Mouse (Mus musculus) myocyte (in vitro differentiated cells): ENCODE measurements at regions not wholly inside any gene's neighbourhood (a gene's known extent, or its start where the extent isn't known, plus 50 kb on each side); places are given as distances from the start of the nearest gene placed in this dataset.
A peak's percentile ranks its signal among the peaks of the same experiment; 100 is the strongest.

ENCODE experiments used
- H3K27me3 ChIP-seq: one replicate; pipeline ENCODE4 v1.6.1; 2011; ENCODE audit not compliant: control insufficient read depth, insufficient read depth, insufficient read length
- H3K36me3 ChIP-seq: one replicate; pipeline ENCODE4 v1.6.1; 2011; ENCODE audit not compliant: control insufficient read depth, insufficient read depth
- H3K4me2 ChIP-seq: one replicate; pipeline ENCODE4 v1.6.1; 2011; ENCODE audit warnings: low read depth, control low read depth
- H3K4me3 ChIP-seq: one replicate; pipeline ENCODE4 v1.5.1; 2011; ENCODE audit warnings: mild to moderate bottlenecking, control low read depth, moderate library complexity
- H3K79me2 ChIP-seq: one replicate; pipeline ENCODE4 v1.6.1; 2011; ENCODE audit not compliant: control insufficient read depth, insufficient read depth
- H3ac ChIP-seq: one replicate; pipeline ENCODE4 v1.6.1; 2011; ENCODE audit not compliant: control insufficient read depth, insufficient read length
- CEBPB ChIP-seq: IDR thresholded peaks from 2 replicates; pipeline ENCODE4 v1.6.1; 2011; ENCODE audit warnings: mild to moderate bottlenecking, moderate library complexity; ENCODE audit not compliant: poor library complexity, insufficient read depth, severe bottlenecking
- E2F4 ChIP-seq: IDR thresholded peaks from one replicate; pipeline ENCODE4 v1.6.1; 2011; ENCODE audit warnings: mild to moderate bottlenecking, control low read depth, moderate library complexity; ENCODE audit not compliant: insufficient read depth
- MAX ChIP-seq: IDR thresholded peaks from one replicate; pipeline ENCODE4 v1.6.1; 2011; ENCODE audit warnings: low read depth, mild to moderate bottlenecking, control low read depth
- MYOD1 ChIP-seq, 3 experiments: IDR thresholded peaks; one replicate each; pipeline ENCODE4 v1.6.1; 2011; ENCODE audit warnings: control low read depth in 2 of 3, low read depth in 2 of 3, mild to moderate bottlenecking in 2 of 3, moderate library complexity in 1 of 3; ENCODE audit not compliant: insufficient read length in 2 of 3, control insufficient read depth in 1 of 3
- MYOG ChIP-seq, 3 experiments: IDR thresholded peaks; one replicate each; pipeline ENCODE4 v1.6.1; 2011; ENCODE audit warnings: control low read depth in 2 of 3, low read depth in 2 of 3, mild to moderate bottlenecking in 2 of 3; ENCODE audit not compliant: insufficient read length in 2 of 3, control insufficient read depth in 1 of 3, insufficient read depth in 1 of 3
- POLR2A ChIP-seq: IDR thresholded peaks from one replicate; pipeline ENCODE4 v1.6.1; 2011; ENCODE audit warnings: low read depth, mild to moderate bottlenecking, control low read depth, moderate library complexity; ENCODE audit not compliant: insufficient read length
- POLR2AphosphoS2 ChIP-seq: IDR thresholded peaks from one replicate; pipeline ENCODE4 v1.6.1; 2011; ENCODE audit warnings: low read depth, control low read depth; ENCODE audit not compliant: insufficient read length
- REST ChIP-seq: IDR thresholded peaks from one replicate; pipeline ENCODE4 v1.6.1; 2011; ENCODE audit warnings: mild to moderate bottlenecking, control low read depth, moderate library complexity; ENCODE audit not compliant: insufficient read depth, insufficient read length
- SRF ChIP-seq: IDR thresholded peaks from one replicate; pipeline ENCODE4 v1.6.1; 2011; ENCODE audit warnings: low read depth; ENCODE audit not compliant: control insufficient read depth, insufficient read length
- TCF12 ChIP-seq: IDR thresholded peaks from one replicate; pipeline ENCODE4 v1.6.1; 2011; ENCODE audit warnings: mild to moderate bottlenecking, control low read depth; ENCODE audit not compliant: poor library complexity, insufficient read depth, severe bottlenecking
- TCF3 ChIP-seq: IDR thresholded peaks from one replicate; pipeline ENCODE4 v1.6.1; 2011; ENCODE audit warnings: low read depth, control low read depth; ENCODE audit not compliant: insufficient read length
- USF1 ChIP-seq: IDR thresholded peaks from one replicate; pipeline ENCODE4 v1.6.1; 2011; ENCODE audit warnings: low read depth, mild to moderate bottlenecking, control low read depth, moderate library complexity

- H3K36me3 ChIP-seq: no peaks in the 10 kb centered on the region
- no peak overlapping the region for H3ac ChIP-seq
- H3K4me3 ChIP-seq: no peak overlapping the region
- TF ChIP-seq TCF12: no peak
- TF ChIP-seq REST: no peak
- no peak for TF ChIP-seq SRF
- TF ChIP-seq MAX: no peak
- no peak for TF ChIP-seq E2F4
- TF ChIP-seq MYOD1 (IDR thresholded peaks at IDR 0.05; ENCODE audit: control insufficient read depth in 1 of 3, insufficient read length in 2 of 3, low read depth in 2 of 3): no peak
- TF ChIP-seq POLR2A: no peak
- no peak for TF ChIP-seq TCF3
- no peak for TF ChIP-seq CEBPB
- TF ChIP-seq POLR2AphosphoS2: no peak
- no peak for TF ChIP-seq MYOG (IDR thresholded peaks at IDR 0.05; ENCODE audit: control insufficient read depth in 1 of 3, insufficient read depth in 1 of 3, insufficient read length in 2 of 3, low read depth in 2 of 3)
- TF ChIP-seq USF1: no peak
- no peaks in the 10 kb centered on the region for H3K27me3 ChIP-seq
- H3K79me2 ChIP-seq: no peaks in the 10 kb centered on the region
- H3K4me2 ChIP-seq: no peak overlapping the region
These were observed 61.6 kb upstream of the Sesn3 start for GRCm38 (mm10) chr9:14213283-14213682.

- Histone ChIP-seq H3K4me3 (no peak overlapping the region), H3ac (no peak overlapping the region), H3K36me3 (no peaks in the 10 kb centered on the region), H3K4me2 (no peak overlapping the region), H3K79me2 (no peaks in the 10 kb centered on the region), H3K27me3 (no peaks in the 10 kb centered on the region)
- TF ChIP-seq REST: no peak
- peak; percentile 75 for TF ChIP-seq CEBPB
These were observed 59.6 kb upstream of the Sesn3 start for GRCm38 (mm10) chr9:14215171-14215782.

- H3K36me3 ChIP-seq: no peaks in the 10 kb centered on the region
- H3K4me3 ChIP-seq: no peak overlapping the region
- no peaks in the 10 kb centered on the region for H3K27me3 ChIP-seq
- H3K79me2 ChIP-seq: no peaks in the 10 kb centered on the region
- no peak overlapping the region for H3ac ChIP-seq
- TF ChIP-seq SRF: no peak
- TF ChIP-seq CEBPB: peak; percentile 70; the same call in 1 of the 2 replicates
- H3K4me2 ChIP-seq: no peak overlapping the region
These were observed 58.9 kb upstream of the Sesn3 start for GRCm38 (mm10) chr9:14215961-14216360.

- Histone ChIP-seq H3K4me3 (no peak overlapping the region), H3K27me3 (no peaks in the 10 kb centered on the region), H3K79me2 (no peaks in the 10 kb centered on the region), H3K4me2 (no peak overlapping the region), H3ac (no peak overlapping the region), H3K36me3 (no peaks in the 10 kb centered on the region)
- TF ChIP-seq E2F4 (no peak), MYOD1 (IDR thresholded peaks at IDR 0.05; ENCODE audit: control insufficient read depth in 1 of 3, insufficient read length in 2 of 3, low read depth in 2 of 3) (peak; percentile 53 to 91 (median 87)), SRF (no peak)
These were observed 51.9 kb upstream of the Sesn3 start for GRCm38 (mm10) chr9:14222936-14223335.
